ENCODE assay signal across 8 mouse cellular contexts in the genomic region with DNA sequence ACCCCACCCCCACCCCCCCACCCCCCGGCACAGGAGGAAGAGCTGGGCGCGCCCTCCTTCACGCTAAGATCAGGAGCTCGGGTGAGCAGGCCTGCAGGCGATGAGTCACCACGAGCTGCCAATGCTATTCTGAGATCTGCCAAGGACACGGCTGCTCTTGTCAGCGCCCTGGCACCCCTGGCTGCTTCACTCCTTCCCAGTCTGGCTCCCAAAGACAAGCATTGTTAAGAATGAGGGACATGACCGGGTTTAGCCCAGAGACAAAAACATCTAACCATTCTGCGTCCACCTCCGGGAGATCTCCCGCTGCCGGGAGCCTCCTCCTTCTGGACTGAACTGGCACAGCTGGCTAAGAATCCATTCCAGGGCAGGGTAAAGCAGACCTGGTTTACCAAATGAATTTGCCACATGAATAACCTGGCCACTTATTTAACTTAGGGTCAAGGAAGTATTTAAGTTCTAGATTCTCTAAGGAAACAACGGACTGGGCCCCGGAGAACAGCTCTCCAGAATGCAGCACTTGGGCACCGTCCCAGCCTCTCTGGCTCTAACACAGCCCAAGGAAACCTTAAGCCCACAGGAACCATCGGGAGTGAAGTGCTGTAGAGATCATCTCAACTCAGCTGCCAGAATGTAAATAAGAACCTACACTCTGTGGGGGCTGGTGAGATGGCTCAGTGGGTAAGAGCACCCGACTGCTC. TPM values are rescaled to one million over a fixed set of nuclear protein-coding genes. Genes with fewer than 3 reads are reported as not detected.
DNase-seq lines count a peak whose midpoint lies in the region; ATAC-seq and TF ChIP-seq lines count a peak whose summit lies in the region.

No protein-coding gene starts in this region.

- H3K27ac ChIP-seq in hindbrain, embryonic 15.5 days (replicated peaks): peak overlapping the region; percentile 61
- no peak overlapping the region for H3K27ac ChIP-seq in hindbrain, embryonic 12.5 days
- peak overlapping the region; percentile 69 for H3K27ac ChIP-seq in bone marrow macrophage, adult 2 months (ENCODE audit: insufficient read depth, low read depth, low read length)
- peak overlapping the region; percentile 66 for H3K27ac ChIP-seq in neural tube, embryonic 15.5 days (replicated peaks)

- TF ChIP-seq POLR2A in bone marrow macrophage, adult 2 months (IDR thresholded peaks at IDR 0.05; ENCODE audit: borderline replicate concordance, low read depth, low read length): no peak

- ATAC-seq in hindbrain, embryonic 15.5 days (ENCODE audit: low FRiP score, low read depth): peak; percentile 72
- no peak for ATAC-seq in hindbrain, embryonic 12.5 days (ENCODE audit: low FRiP score)
- peak; percentile 70 for ATAC-seq in neural tube, embryonic 15.5 days (ENCODE audit: low FRiP score)

- no peak overlapping the region for H3K9ac ChIP-seq in hindbrain, embryonic 15.5 days
- no peak overlapping the region for H3K9ac ChIP-seq in hindbrain, embryonic 12.5 days
- no peak overlapping the region for H3K9ac ChIP-seq in neural tube, embryonic 15.5 days (replicated peaks)

- H3K27me3 ChIP-seq in hindbrain, embryonic 15.5 days: no peaks in the 10 kb centered on the region
- no peaks in the 10 kb centered on the region for H3K27me3 ChIP-seq in hindbrain, embryonic 12.5 days
- H3K27me3 ChIP-seq in neural tube, embryonic 15.5 days (replicated peaks): no peaks in the 10 kb centered on the region

- H3K4me3 ChIP-seq in hindbrain, embryonic 15.5 days: no peak overlapping the region
- no peak overlapping the region for H3K4me3 ChIP-seq in hindbrain, embryonic 12.5 days
- H3K4me3 ChIP-seq in bone marrow macrophage, adult 2 months (ENCODE audit: insufficient read depth, low read length): no peak overlapping the region
- H3K4me3 ChIP-seq in neural tube, embryonic 15.5 days (replicated peaks): no peak overlapping the region

- 45% methylated on average over 15 of the region's 19 CpGs for WGBS in hindbrain, embryonic 15.5 days
- WGBS in hindbrain, embryonic 12.5 days: 70% methylated on average over 13 of the region's 19 CpGs
- WGBS in neural tube, embryonic 15.5 days: 62% methylated on average over 18 of the region's 19 CpGs

- H3K4me2 ChIP-seq in hindbrain, embryonic 15.5 days: 0 out of 2 replicates have a peak overlapping the region, but pooled peaks have one; percentile 3
- H3K4me2 ChIP-seq in hindbrain, embryonic 12.5 days (replicated peaks): no peak overlapping the region
- no peak overlapping the region for H3K4me2 ChIP-seq in neural tube, embryonic 15.5 days

- no peaks in the 10 kb centered on the region for H3K36me3 ChIP-seq in hindbrain, embryonic 15.5 days
- H3K36me3 ChIP-seq in hindbrain, embryonic 12.5 days: no peaks in the 10 kb centered on the region
- no peaks in the 10 kb centered on the region for H3K36me3 ChIP-seq in neural tube, embryonic 15.5 days

- H3K9me3 ChIP-seq in hindbrain, embryonic 15.5 days: no peaks in the 10 kb centered on the region
- no peaks in the 10 kb centered on the region for H3K9me3 ChIP-seq in hindbrain, embryonic 12.5 days (replicated peaks)
- H3K9me3 ChIP-seq in neural tube, embryonic 15.5 days (replicated peaks): no peaks in the 10 kb centered on the region

- TF ChIP-seq CTCF in bone marrow macrophage, adult 2 months (IDR thresholded peaks at IDR 0.05; ENCODE audit: low read depth, low read length): no peak

- DNase-seq in frontal cortex, postnatal 14 days (ENCODE audit: low spot score in 2 of 2): peak; percentile 37 to 54
- peak; percentile 61 to 65 for DNase-seq in heart, postnatal 36 days
- peak; percentile 66 to 69 for DNase-seq in left cerebral cortex, adult 9 months (ENCODE audit: low spot score in 2 of 2)
- no peak for DNase-seq in yolk sac, embryonic 10.5 days (ENCODE audit: low spot score)

- H3K4me1 ChIP-seq in hindbrain, embryonic 15.5 days (replicated peaks): peaks cover 5% of the 10 kb centered on the region; the same call in 1 of the 2 replicates
- no peaks in the 10 kb centered on the region; the same call in 1 of the 2 replicates for H3K4me1 ChIP-seq in hindbrain, embryonic 12.5 days
- H3K4me1 ChIP-seq in bone marrow macrophage, adult 2 months (ENCODE audit: control insufficient read depth, insufficient read depth, low read length): peaks cover 31% of the 10 kb centered on the region
- peaks cover 5% of the 10 kb centered on the region for H3K4me1 ChIP-seq in neural tube, embryonic 15.5 days

- intact Hi-C loops in heart, postnatal 36 days (cut with DNase I): no loop called here

RNA-seq across cellular contexts. Expression of gene Slc37a3, which starts 58.3 kb away (rescaled TPM):
- 58.2 and 58.4 TPM in 2 replicates for polyA plus RNA-seq in hindbrain, embryonic 15.5 days (2015; fragmentation: Nextera tagmentation; extraction: Ambion mirVana)
- polyA plus RNA-seq in hindbrain, embryonic 12.5 days (2016; fragmentation: Nextera tagmentation; extraction: Ambion mirVana): 56.5 and 59.0 TPM in 2 replicates
- polyA plus RNA-seq in bone marrow macrophage, adult 2 months (2012; ENCODE audit: insufficient read depth, insufficient read length, missing spikeins): 20.0 and 24.9 TPM in 2 replicates
- 10 to 100 TPM; 21.5 to 22.8 TPM for total RNA-seq in heart, postnatal 36 days (2021)
- polyA plus RNA-seq in neural tube, embryonic 15.5 days (2015; fragmentation: Nextera tagmentation; extraction: Ambion mirVana): 52.6 and 53.1 TPM in 2 replicates
